Mouse (Mus musculus) neural tube, embryonic 10.5 days (tissue): ENCODE results near the gene Zfp160.
"Not testable (repeated sequence)": the region's sequence is repeated elsewhere in the genome, so short reads cannot be mapped to it uniquely, and the experiment has no call there.

Source experiments
- DNase-seq: peaks from one replicate; pipeline ENCODE4 v3.0.0-alpha.2; 2017; ENCODE audit warnings: low spot score; ENCODE audit errors: extremely low spot score

Gene Zfp160

DNA sequence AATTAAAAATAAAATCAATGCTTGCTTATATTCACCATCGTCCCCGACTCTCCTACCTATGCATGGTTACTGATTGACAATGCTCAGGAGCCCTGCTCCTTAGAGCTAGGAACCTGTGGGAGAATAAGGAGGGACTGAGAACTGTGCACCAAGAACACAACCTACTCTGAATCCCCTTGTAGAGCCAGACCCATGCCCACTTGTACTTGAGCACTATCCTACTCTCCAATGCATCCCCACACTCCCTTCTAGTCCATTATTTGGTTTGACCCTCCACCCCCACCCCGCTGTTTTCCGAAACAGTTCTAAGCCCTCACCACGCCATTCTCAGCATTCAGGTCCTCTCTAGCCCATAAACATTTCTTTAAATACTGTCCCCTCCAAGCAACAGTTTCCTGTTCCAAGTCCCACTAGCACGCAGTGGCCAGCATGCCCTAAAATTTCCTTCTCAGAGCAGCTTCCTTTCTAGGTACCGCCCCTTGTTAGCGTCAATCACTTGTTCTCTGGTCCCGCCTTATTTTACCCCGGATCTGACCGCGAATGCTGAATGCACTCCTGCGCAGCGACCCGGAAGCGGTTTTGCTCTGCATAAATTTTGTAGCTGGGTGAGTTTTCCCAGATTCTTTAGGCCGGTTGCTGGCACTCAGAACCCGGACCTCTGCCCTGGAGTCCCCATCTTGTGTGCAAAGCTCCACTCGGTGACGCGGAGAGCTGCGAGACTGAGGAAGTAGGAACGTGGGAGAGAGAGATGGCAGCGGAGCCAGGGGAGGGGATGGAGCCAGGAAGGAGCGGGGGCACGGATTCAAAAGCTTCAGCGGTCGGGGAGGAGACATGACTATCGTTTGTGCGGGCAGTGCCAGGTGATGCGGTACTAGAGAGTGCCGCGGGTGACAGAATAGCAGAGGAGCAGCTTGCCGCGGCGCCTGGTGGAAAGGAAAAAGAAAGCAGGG, at the start of gene Zfp160:
Gene Zfp160 (plus strand): TSS at position 522 of the 950 bp plus-strand sequence.
- peak; percentile 83 for DNase-seq

- no peak for DNase-seq
Observed at GRCm38 (mm10) chr17:20960386-20960785, 48.3 kb upstream of the Zfp160 start.

DNA sequence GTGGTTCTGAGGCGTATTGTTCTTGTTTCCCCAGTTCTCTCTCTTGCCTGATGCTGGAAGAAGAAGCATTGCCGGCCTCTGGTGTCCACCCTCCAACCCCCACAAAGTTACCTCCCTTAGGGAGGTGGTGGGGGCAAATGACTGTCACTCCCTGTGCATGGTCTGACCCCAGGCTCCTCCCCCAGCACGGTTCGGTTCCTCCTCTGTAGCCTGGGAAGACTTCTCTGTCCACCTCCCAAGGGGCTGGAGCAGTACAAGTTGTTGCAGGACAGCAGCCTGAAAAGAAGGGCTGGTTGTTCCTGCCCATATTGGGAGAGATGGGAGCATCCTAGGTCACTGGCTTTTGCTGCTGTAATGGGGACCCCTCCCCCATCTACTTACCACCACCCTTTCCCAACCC, 43.3 kb upstream of the Zfp160 start:
- DNase-seq, result peak; percentile 9

DNA sequence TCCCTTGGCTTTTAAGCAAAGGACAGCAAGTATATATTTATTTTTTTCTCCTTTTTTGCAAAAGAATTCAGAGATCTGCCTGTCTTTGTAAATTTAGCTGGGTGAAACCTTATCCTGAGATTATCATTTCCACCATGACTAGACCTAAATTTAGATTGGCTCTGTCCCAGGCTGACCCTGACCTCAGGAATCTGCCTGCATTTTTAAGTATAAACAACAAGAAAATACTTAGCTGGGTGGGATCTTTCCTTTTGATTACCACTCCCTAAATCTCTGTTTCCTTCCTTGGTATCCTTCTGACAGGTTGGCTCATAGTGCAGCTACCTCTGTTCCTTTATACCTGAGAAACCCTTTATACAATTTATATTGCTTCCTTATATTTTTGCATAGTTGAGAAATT, 42.0 kb upstream of the Zfp160 start:
- DNase-seq, result no peak

GRCm38 (mm10) chr17:20993716-20994115, 15.0 kb upstream of the Zfp160 start:
- no peak for DNase-seq

DNA sequence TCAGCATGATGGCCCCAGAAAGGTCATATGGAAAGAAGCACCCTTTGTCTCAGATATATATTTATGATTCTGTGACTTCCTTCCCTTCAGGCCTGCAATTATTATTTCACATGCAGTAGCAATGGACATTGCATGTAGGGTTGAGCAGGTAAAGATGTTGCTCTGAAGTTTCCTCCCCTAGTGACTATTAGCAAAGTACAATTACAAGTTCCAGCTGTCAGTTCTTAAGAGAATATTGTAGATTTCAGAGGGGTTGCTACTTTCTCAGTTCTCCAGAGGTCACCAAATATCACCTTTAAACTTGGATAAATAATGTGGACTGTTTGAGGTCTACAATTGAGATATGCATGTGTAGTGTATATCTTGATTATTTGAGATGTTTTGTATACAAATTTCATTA, 12.3 kb upstream of the Zfp160 start, which contains the start of gene Vmn1r233:
Gene Vmn1r233 (minus strand): TSS at position 101 of the 400 bp plus-strand sequence.
- DNase-seq, result no peak

GRCm38 (mm10) chr17:21009726-21010125, 1.0 kb downstream of the Zfp160 start:
- no peak for DNase-seq

GRCm38 (mm10) chr17:21018410-21019080, 9.8 kb downstream of the Zfp160 start:
- DNase-seq, result no peak

GRCm38 (mm10) chr17:21048020-21048419, 39.3 kb downstream of the Zfp160 start:
- not testable (repeated sequence) for DNase-seq

DNA sequence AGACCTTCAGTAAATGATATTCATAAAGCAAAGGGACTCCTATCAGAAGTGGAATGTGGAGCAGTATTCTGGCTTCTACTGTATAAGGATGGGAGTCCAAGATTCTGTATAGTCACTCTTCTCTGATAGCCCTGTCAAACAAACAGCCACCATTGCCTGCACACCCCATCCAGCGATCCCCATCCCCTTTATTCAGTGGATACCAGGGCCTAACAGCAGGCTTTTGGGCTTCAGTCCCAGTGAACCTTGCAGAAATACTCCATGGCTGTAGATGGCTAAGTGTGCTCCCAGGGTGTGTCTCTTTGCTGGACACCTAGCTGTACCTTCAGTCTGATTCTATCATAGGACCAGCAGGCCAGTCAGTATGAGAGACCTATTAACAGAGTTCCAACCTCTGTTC, 42.2 kb downstream of the Zfp160 start:
- peak; percentile 4 for DNase-seq

DNA sequence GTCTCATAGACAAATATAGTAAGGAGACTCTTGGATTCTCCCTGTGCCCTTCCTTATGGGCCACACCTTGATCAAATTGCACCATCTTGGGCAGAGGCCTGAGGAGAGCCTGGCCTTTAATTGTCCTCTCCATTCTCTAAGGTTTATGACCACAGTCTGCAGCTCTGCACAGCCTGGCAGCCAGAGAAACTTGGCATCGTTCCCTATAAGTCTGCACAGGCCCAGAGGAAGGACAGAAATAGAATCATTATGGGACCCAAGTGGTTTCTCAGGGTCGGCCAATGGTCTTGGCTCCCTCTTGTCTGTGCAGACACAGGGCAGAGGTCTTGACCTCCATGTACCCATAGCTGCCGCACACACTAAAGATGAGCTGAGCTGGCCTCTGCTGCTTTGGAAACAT, 42.6 kb downstream of the Zfp160 start:
- DNase-seq, result not testable (repeated sequence)

GRCm38 (mm10) chr17:21051919-21052318, 43.2 kb downstream of the Zfp160 start:
- DNase-seq, result not testable (repeated sequence)

- DNase-seq, result peak; percentile 1
Observed at GRCm38 (mm10) chr17:21053267-21053666, 44.6 kb downstream of the Zfp160 start.

DNA sequence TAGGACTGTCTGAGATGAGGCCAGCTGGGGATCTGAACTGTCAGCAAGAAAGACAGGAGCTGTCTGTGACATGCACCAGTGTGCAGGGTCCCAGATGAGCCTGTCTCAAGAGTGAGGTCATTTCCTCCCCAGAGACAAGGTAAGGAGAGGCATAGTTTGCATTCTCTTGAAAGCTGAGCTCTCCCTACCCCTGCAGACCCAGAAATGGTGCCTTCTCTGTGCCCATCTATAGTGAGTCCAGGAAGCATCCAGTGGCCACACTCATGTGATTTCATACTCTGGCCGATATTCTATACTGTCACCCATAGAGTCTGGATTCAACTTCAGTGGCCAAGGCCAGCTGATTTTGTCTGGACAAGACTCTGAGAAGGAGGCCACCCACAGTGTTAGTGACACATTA, 46.4 kb downstream of the Zfp160 start:
- DNase-seq, result peak; percentile 1

GRCm38 (mm10) chr17:21065501-21065900, 56.8 kb downstream of the Zfp160 start:
- no peak for DNase-seq

GRCm38 (mm10) chr17:21067036-21067435, 58.3 kb downstream of the Zfp160 start:
- DNase-seq, result no peak

DNA sequence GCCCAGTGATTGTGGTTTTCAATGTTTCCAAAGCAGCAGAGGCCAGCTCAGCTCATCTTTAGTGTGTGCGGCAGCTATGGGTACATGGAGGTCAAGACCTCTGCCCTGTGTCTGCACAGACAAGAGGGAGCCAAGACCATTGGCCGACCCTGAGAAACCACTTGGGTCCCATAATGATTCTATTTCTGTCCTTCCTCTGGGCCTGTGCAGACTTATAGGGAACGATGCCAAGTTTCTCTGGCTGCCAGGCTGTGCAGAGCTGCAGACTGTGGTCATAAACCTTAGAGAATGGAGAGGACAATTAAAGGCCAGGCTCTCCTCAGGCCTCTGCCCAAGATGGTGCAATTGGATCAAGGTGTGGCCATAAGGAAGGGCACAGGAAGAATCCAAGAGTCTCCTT, 60.7 kb downstream of the Zfp160 start:
- not testable (repeated sequence) for DNase-seq

- not testable (repeated sequence) for DNase-seq
Observed at GRCm38 (mm10) chr17:21070971-21071370, 62.3 kb downstream of the Zfp160 start.
